Mouse (Mus musculus): ENCODE measurements around the gene Pde10a.

GRCm38 (mm10) chr17:8548733-8549132 lies 23.6 kb downstream of the Pde10a start:
- TF ChIP-seq CTCF (IDR thresholded peaks at IDR 0.05; ENCODE audit: control insufficient read depth, insufficient read depth, insufficient replicate concordance, low read depth, low read length) (no peak), POLR2A (IDR thresholded peaks at IDR 0.05; ENCODE audit: control insufficient read depth, low read depth, low read length) (no peak)
